Mouse (Mus musculus) stomach, postnatal 0 days (tissue): ENCODE results near the gene Iqcj. TPM values are rescaled to one million over a fixed set of nuclear protein-coding genes. Genes with fewer than 3 reads are reported as not detected.

Experiments used
- ATAC-seq: fragments of 200-750 bp; cut with Nextera tagmentation; 2 replicates; pipeline ENCODE4 v1.8.0; 2017; ENCODE audit not compliant: low FRiP score, low TSS enrichment
- DNase-seq: peaks from one replicate; pipeline ENCODE4 v3.0.0-alpha.2; 2016; ENCODE audit warnings: low spot score
- H3K27ac ChIP-seq: fragments of 300-500 bp; sonication (generic); replicated peaks from 2 replicates; pipeline ENCODE4 v1.5.1; 2014; ENCODE audit warnings: mild to moderate bottlenecking, control low read depth
- H3K27me3 ChIP-seq: fragments of 300-500 bp; sonication (generic); 2 replicates; pipeline ENCODE4 v1.6.1; 2014; ENCODE audit warnings: low read length; ENCODE audit not compliant: control insufficient read depth, insufficient read depth
- H3K36me3 ChIP-seq: fragments of 300-500 bp; sonication (generic); 2 replicates; pipeline ENCODE4 v1.6.1; 2014; ENCODE audit warnings: low read length, mixed read lengths; ENCODE audit not compliant: control insufficient read depth, insufficient read depth
- H3K4me1 ChIP-seq: fragments of 300-500 bp; sonication (generic); replicated peaks from 2 replicates; pipeline ENCODE4 v1.6.1; 2014; ENCODE audit warnings: antibody characterized with exemption; ENCODE audit not compliant: control insufficient read depth, insufficient read depth
- H3K4me2 ChIP-seq: fragments of 300-500 bp; sonication (generic); replicated peaks from 2 replicates; pipeline ENCODE4 v1.6.1; 2014; ENCODE audit warnings: low read depth, mild to moderate bottlenecking, control low read depth, moderate library complexity
- H3K4me3 ChIP-seq: fragments of 300-500 bp; sonication (generic); 2 replicates; pipeline ENCODE4 v1.5.1; 2014; ENCODE audit warnings: low read depth, low read length, control low read depth
- H3K9ac ChIP-seq: fragments of 300-500 bp; sonication (generic); 2 replicates; pipeline ENCODE4 v1.6.1; 2014; ENCODE audit warnings: mild to moderate bottlenecking, low read length, control low read depth, mixed read lengths
- H3K9me3 ChIP-seq: fragments of 300-500 bp; sonication (generic); 2 replicates; pipeline ENCODE4 v1.6.1; 2016; ENCODE audit warnings: low read length; ENCODE audit not compliant: control insufficient read depth
- CTCF ChIP-seq: IDR thresholded peaks from 2 replicates; pipeline ENCODE4 v1.5.1; 2016; ENCODE audit warnings: antibody characterized with exemption, low read depth, mild to moderate bottlenecking, moderate library complexity
- EP300 ChIP-seq: optimal IDR thresholded peaks from 2 replicates; pipeline ENCODE3; 2016; ENCODE audit warnings: antibody characterized with exemption
- WGBS: fragments of 180-500 bp; shearing (Covaris S2); extraction: QIAGEN DNeasy Blood & Tissue Kit; methylation state at CpG from one replicate; pipeline ENCODE4 v1.1.7; 2014; 5-methylcytosine and 5-hydroxymethylcytosine counted together
- polyA plus RNA-seq: library from polyadenylated mRNA; unstranded; fragments of >200 nt; fragmentation: Nextera tagmentation; extraction: Ambion mirVana; gene quantifications from 2 replicates; pipeline ENCODE4 v1.2.1, GENCODE M21; 2015

Iqcj gene
- polyA plus RNA-seq, 1 experiment from 2014 or later: not detected

DNA sequence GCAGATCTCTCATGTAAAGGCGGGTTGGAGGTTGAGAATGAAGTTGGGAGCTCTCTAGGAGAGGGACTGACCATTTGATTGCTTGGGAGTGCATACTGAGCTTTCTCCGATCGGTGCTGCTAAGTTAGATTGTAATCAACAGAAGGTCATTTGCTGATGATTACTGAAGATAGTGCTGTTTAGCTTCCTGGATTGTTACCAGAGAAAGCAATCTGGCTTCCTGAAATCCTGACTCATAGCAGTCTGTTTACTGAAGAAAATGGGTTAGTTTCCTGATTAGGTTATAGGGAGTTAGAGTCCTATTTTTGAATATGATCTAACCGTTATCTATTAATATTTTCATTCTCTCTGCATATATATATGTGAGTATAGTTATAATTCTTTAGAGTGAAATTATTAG lies 209.3 kb downstream of the Iqcj start:
- no peaks in the 10 kb centered on the region for H3K27me3 ChIP-seq
- no peaks in the 10 kb centered on the region for H3K9me3 ChIP-seq
- H3K4me1 ChIP-seq: no peaks in the 10 kb centered on the region
- ATAC-seq: no peak
- H3K4me2 ChIP-seq: no peak overlapping the region
- TF ChIP-seq CTCF (no peak), EP300 (no peak)
- WGBS: 54% methylated on average over 4 of the region's 4 CpGs
- H3K36me3 ChIP-seq: no peaks in the 10 kb centered on the region
- H3K4me3 ChIP-seq: no peak overlapping the region
- H3K27ac ChIP-seq: no peak overlapping the region
- DNase-seq: no peak
- H3K9ac ChIP-seq: no peak overlapping the region

DNA sequence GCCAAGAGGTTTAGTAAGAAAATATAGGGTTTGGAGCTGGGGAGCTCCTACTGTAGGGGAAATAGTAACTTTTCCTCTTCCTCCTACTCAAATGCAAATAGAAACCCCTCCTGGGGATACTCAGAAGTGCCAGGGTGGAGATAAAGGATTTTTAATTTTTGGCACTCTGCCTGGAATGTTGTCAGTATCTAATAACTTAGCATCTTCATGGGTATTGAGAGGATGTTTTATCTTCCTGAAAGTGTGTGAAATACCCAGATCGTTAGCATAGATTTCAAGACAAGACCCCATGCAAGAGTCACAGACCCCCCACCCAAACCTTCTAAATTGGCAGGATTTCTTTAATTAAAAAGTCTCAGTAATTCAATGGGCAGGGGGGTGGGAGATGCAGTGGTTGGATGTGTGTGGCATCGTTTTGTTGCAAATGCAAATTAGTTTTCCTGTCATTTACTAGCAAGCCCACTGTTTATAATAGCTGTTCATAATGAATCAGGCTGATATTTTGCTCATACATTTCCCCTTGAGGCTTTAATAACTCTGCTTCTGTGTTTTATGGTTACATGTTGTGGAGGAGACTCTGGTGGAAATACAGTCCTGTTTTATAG lies 213.2 kb downstream of the Iqcj start:
- Histone ChIP-seq H3K27ac (no peak overlapping the region), H3K4me1 (no peaks in the 10 kb centered on the region), H3K9ac (no peak overlapping the region), H3K4me3 (no peak overlapping the region), H3K36me3 (no peaks in the 10 kb centered on the region), H3K27me3 (no peaks in the 10 kb centered on the region), H3K9me3 (no peaks in the 10 kb centered on the region), H3K4me2 (no peak overlapping the region)
- no peak for ATAC-seq
- no peak for DNase-seq
- 75% methylated on average over 2 of the region's 2 CpGs for WGBS
- TF ChIP-seq CTCF (no peak), EP300 (no peak)

Other genes with a start within 250 kb of the Iqcj start
- 0.08 and 0.53 TPM in 2 replicates for gene Iqschfp, start within 50 bp of the Iqcj start, polyA plus RNA-seq
- gene Schip1, start 172.6 kb downstream of the Iqcj start, polyA plus RNA-seq: 26.6 and 27.6 TPM in 2 replicates